Mouse (Mus musculus): ENCODE data around the gene Asic3. TPM values are rescaled to one million over a fixed set of nuclear protein-coding genes. Genes with fewer than 3 reads are reported as not detected.

The Asic3 gene
- polyA plus RNA-seq, 1 experiment = not detected

DNA sequence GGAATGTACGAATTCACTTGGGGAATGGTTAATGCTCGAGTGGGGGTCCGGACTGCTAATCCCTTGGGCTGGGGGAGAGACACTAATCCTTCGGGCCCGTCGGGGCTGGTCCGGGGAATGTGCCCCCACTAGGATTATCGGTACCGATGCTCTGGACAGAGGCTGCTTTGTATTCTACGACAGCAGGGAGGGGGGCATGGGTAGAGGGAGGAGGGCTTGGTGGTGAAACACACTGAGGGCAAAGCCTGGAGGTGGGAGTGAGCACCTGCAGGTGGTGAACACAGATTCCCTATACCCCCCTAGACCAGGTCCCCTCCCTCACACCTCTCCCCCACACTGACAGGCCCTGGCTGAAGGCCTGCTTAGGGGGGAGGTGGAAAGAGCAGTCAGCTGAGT is 12.8 kb downstream of the Asic3 start:
- Histone ChIP-seq H3K4me1 (ENCODE audit: control insufficient read depth, insufficient read depth, low read length) (no peaks in the 10 kb centered on the region; the same call in 1 of the 2 replicates), H3K27ac (ENCODE audit: control insufficient read depth, insufficient read depth, low read depth, low read length, poor library complexity) (no peak overlapping the region), H3K4me3 (replicated peaks; ENCODE audit: control insufficient read depth, low read depth, low read length) (peak overlapping the region; percentile 82)
- WGBS = 15% methylated on average over 10 of the region's 10 CpGs
- TF ChIP-seq CTCF (IDR thresholded peaks at IDR 0.05; ENCODE audit: control insufficient read depth, insufficient read depth, low read length) (no peak), POLR2A (IDR thresholded peaks at IDR 0.05; ENCODE audit: borderline replicate concordance, control insufficient read depth, low read depth, low read length) (no peak)

DNA sequence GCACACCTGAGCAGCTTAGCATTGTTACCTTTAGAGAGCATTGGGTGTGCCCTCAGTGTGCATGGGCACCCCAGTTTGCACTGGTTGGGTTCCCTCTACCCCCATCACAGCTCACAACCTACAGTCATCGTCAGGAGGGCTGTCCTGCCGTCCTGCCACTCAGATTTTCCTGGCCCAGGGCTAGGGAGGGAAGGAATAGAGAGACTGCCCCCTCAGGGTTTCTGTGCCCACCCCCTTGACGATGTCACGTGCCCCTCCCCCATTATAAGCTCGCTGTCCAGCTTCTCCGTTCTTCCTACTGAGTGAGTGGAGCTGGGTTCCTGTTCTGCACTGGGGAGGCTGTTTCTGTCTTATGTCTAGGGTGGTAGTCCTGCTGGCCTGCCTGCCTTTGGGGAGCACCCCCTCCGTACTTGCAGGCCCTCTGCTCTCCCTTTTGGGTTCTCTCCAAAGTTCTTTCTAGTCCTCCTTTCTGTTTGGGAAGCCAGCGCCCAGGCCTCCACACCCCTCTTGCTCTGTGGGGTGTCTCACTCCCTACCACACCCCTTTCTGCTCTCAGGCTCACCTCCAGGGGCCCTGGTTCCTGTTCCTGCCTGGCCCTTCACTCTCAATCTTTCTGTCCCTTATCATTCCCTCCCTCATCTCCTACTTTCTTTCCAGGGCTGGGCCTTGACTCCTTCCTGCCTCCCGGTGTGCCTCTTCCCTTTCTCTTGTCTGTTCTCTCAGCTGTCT is 13.5 kb downstream of the Asic3 start:
- no peaks in the 10 kb centered on the region; the same call in 1 of the 2 replicates for H3K4me1 ChIP-seq (ENCODE audit: control insufficient read depth, insufficient read depth, low read length)
- TF ChIP-seq POLR2A (IDR thresholded peaks at IDR 0.05; ENCODE audit: borderline replicate concordance, control insufficient read depth, low read depth, low read length) = no peak
- TF ChIP-seq CTCF (IDR thresholded peaks at IDR 0.05; ENCODE audit: control insufficient read depth, insufficient read depth, low read length) = no peak
- no peak overlapping the region for H3K4me3 ChIP-seq (replicated peaks; ENCODE audit: control insufficient read depth, low read depth, low read length)
- H3K27ac ChIP-seq (ENCODE audit: control insufficient read depth, insufficient read depth, low read depth, low read length, poor library complexity) = no peak overlapping the region
- 38% methylated on average over 9 of the region's 9 CpGs for WGBS

DNA sequence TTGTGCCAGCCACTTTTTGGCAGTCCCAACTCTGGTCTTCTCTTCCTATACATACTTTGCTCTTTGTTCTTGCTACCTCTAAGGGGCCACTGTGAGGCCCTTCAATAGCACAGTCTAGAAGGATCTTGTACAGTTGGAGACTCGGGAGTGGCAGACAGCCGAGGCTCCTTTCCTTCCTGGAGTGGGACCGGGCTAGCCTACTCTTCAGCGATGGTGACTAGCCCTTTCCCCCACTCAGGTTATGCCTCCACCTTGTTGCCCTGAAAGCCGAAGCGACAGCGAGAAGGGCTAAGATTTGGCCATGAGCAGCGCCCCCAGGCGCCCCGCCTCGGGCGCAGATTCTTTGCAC is 14.1 kb downstream of the Asic3 start:
- no peak overlapping the region for H3K4me3 ChIP-seq (replicated peaks; ENCODE audit: control insufficient read depth, low read depth, low read length)
- WGBS = 80% methylated on average over 12 of the region's 12 CpGs
- no peaks in the 10 kb centered on the region; the same call in 1 of the 2 replicates for H3K4me1 ChIP-seq (ENCODE audit: control insufficient read depth, insufficient read depth, low read length)
- TF ChIP-seq CTCF (IDR thresholded peaks at IDR 0.05; ENCODE audit: control insufficient read depth, insufficient read depth, low read length) (no peak), POLR2A (IDR thresholded peaks at IDR 0.05; ENCODE audit: borderline replicate concordance, control insufficient read depth, low read depth, low read length) (no peak)
- no peak overlapping the region for H3K27ac ChIP-seq (ENCODE audit: control insufficient read depth, insufficient read depth, low read depth, low read length, poor library complexity)

DNA sequence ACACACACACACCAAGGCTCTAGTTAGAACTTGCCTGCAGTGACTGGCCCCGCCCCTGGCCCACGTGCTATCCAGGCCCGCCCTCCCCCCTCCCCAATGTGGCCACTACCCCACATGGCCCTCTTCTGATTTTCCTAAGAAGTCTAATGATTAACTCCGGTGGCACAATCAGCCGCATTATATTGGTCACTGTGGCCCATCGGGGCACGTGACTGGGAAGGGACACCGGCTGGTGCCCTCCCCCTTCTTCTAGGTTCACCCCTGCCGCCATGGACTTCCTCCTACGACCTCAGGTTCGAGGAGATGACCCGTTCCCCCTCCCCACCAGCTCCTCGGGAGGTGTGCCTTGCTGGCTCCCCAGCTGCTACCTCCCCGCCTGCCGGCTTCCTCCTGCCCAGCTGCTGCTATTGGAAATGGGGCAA is 14.8 kb downstream of the Asic3 start:
- H3K27ac ChIP-seq (ENCODE audit: control insufficient read depth, insufficient read depth, low read depth, low read length, poor library complexity) = no peak overlapping the region
- H3K4me1 ChIP-seq (ENCODE audit: control insufficient read depth, insufficient read depth, low read length) = no peaks in the 10 kb centered on the region; the same call in 1 of the 2 replicates
- no peak overlapping the region for H3K4me3 ChIP-seq (replicated peaks; ENCODE audit: control insufficient read depth, low read depth, low read length)
- WGBS = 62% methylated on average over 15 of the region's 15 CpGs
- TF ChIP-seq POLR2A (IDR thresholded peaks at IDR 0.05; ENCODE audit: borderline replicate concordance, control insufficient read depth, low read depth, low read length) (no peak), CTCF (IDR thresholded peaks at IDR 0.05; ENCODE audit: control insufficient read depth, insufficient read depth, low read length) (no peak)

DNA sequence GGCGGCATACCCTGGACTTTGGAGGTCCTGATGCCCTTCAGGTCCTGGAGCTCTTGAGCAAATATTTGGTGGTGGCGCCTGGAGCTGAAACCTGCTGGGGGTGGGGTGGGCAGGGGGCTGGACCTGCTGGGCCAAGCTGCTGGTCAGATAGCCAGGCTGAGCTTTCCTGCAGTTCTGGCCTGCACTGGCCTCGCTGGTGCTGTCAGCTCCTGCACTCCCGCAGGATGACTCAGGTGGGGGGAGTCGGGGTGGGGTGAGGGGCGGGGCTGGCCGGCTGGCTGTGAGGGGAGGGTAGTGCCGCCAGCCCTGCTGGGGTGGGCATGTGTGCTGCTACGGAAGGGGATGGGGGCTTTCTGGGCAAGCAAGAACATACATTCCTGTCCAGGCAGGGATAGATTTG is 15.4 kb downstream of the Asic3 start:
- Histone ChIP-seq H3K4me3 (replicated peaks; ENCODE audit: control insufficient read depth, low read depth, low read length) (no peak overlapping the region), H3K27ac (ENCODE audit: control insufficient read depth, insufficient read depth, low read depth, low read length, poor library complexity) (no peak overlapping the region), H3K4me1 (ENCODE audit: control insufficient read depth, insufficient read depth, low read length) (no peaks in the 10 kb centered on the region; the same call in 1 of the 2 replicates)
- WGBS = 76% methylated on average over 9 of the region's 9 CpGs
- TF ChIP-seq CTCF (IDR thresholded peaks at IDR 0.05; ENCODE audit: control insufficient read depth, insufficient read depth, low read length) (no peak), POLR2A (IDR thresholded peaks at IDR 0.05; ENCODE audit: borderline replicate concordance, control insufficient read depth, low read depth, low read length) (no peak)

DNA sequence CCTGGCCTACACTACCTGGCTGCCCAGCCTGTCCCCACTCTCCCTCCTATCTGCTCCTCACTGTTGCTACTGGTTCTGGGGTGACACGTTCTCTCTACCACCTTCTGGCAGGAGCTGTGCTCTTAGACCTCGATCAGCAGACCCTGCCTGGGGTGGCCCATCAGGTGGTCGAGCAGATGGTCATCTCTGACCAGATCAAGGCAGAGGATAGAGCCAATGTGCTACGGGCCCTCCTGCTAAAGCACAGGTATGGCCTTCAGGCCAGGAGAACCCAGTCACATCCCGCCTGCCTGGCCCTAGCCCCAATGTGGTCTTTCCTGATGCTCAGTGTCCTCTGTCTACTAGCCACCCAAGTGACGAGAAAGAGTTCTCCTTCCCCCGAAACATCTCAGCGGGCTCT is 20.8 kb downstream of the Asic3 start:
- WGBS = 84% methylated on average over 8 of the region's 8 CpGs
- TF ChIP-seq POLR2A (IDR thresholded peaks at IDR 0.05; ENCODE audit: borderline replicate concordance, control insufficient read depth, low read depth, low read length) (no peak), CTCF (IDR thresholded peaks at IDR 0.05; ENCODE audit: control insufficient read depth, insufficient read depth, low read length) (no peak)
- H3K4me3 ChIP-seq (replicated peaks; ENCODE audit: control insufficient read depth, low read depth, low read length) = no peak overlapping the region
- no peak overlapping the region for H3K27ac ChIP-seq (ENCODE audit: control insufficient read depth, insufficient read depth, low read depth, low read length, poor library complexity)
- H3K4me1 ChIP-seq (ENCODE audit: control insufficient read depth, insufficient read depth, low read length) = no peaks in the 10 kb centered on the region

DNA sequence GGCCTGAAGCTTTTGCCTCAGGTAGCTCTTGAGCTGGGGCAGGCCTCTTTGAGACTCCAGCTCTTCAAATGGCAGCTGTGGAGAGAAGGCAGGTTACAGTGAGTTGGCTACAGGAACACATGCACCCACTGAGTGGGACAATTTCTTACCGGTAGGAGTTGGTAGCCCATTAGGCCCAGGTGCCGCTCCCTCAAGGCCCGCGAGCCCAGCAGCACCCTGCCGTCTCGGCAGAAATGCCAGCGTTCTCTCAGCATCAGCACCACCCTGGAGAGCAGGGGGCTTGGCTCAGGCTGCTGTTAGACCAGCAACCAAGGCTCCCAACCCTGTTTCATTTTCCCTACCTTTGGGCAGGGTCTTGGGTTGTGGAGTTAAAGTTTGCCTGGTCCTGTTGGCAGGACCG is 28.0 kb downstream of the Asic3 start:
- H3K4me3 ChIP-seq (replicated peaks; ENCODE audit: control insufficient read depth, low read depth, low read length) = no peak overlapping the region
- no peak overlapping the region for H3K27ac ChIP-seq (ENCODE audit: control insufficient read depth, insufficient read depth, low read depth, low read length, poor library complexity)
- peaks cover 1% of the 10 kb centered on the region; the same call in 1 of the 2 replicates for H3K4me1 ChIP-seq (ENCODE audit: control insufficient read depth, insufficient read depth, low read length)
- 95% methylated on average over 8 of the region's 8 CpGs for WGBS
- TF ChIP-seq POLR2A (IDR thresholded peaks at IDR 0.05; ENCODE audit: borderline replicate concordance, control insufficient read depth, low read depth, low read length) = no peak
- TF ChIP-seq CTCF (IDR thresholded peaks at IDR 0.05; ENCODE audit: control insufficient read depth, insufficient read depth, low read length) = no peak

DNA sequence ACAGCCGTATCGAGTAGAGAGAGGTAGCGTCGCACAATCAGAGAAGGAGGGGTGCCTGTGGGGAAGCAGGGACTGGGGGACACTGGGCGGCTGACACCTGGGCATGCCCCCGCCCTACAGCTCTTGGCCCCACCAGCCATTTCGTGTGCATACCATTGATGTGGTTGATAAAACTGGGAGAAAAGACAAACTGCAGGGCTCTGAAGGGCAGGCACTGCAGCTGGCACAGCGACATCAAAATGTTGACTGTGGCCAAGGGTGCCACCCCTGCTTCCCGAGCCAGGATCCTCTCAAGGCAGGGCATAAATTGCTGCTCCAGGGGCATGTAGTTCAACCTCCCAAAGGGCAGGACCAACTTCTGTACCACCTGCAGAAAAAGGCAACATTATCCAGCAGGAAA is 28.8 kb downstream of the Asic3 start:
- Histone ChIP-seq H3K4me3 (replicated peaks; ENCODE audit: control insufficient read depth, low read depth, low read length) (no peak overlapping the region), H3K4me1 (ENCODE audit: control insufficient read depth, insufficient read depth, low read length) (peaks cover 1% of the 10 kb centered on the region; the same call in 1 of the 2 replicates), H3K27ac (ENCODE audit: control insufficient read depth, insufficient read depth, low read depth, low read length, poor library complexity) (no peak overlapping the region)
- TF ChIP-seq CTCF (IDR thresholded peaks at IDR 0.05; ENCODE audit: control insufficient read depth, insufficient read depth, low read length) (no peak), POLR2A (IDR thresholded peaks at IDR 0.05; ENCODE audit: borderline replicate concordance, control insufficient read depth, low read depth, low read length) (no peak)
- 87% methylated on average over 9 of the region's 9 CpGs for WGBS

Measured in bone marrow, adult 2 months (tissue).